Mouse (Mus musculus): Measurements from ENCODE around the gene Rmdn3. TPM values are rescaled to one million over a fixed set of nuclear protein-coding genes. Genes with fewer than 3 reads are reported as not detected.

Rmdn3 gene
- total RNA-seq, 2 experiments from 2014 or later: 62.4 to 62.9 TPM

DNA sequence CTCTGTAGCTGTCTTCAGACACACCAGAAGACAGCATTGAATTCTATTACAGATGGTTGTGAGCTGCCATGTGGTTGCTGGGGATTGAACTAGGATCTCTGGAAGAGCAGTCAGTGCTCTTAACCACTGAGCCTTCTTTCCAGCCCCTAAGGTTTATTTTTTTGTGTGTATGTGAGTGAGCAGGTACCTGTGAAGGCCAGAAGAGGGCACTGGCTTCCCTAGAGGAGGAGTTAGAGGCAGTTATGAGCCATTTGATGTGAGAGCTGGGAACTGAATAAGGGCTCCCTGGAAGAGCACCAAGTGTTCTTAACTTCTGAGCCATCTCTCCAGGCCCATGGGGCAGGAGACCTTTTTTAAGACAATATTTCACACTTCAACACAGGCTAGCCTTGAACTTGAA lies 8.6 kb upstream of the Rmdn3 start:
- no peak for DNase-seq (ENCODE audit: extremely low spot score in 1 of 2, low spot score in 2 of 2)
- TF ChIP-seq CTCF (IDR thresholded peaks at IDR 0.05): no peak; the same call in 1 of the 2 replicates
- Histone ChIP-seq H3K4me3 (no peak overlapping the region), H3K27ac (no peak overlapping the region)
- intact Hi-C loops (cut with DNase I): no loop called here

GRCm38 (mm10) chr2:119163999-119164398 lies 7.2 kb upstream of the Rmdn3 start:
- no peak for TF ChIP-seq CTCF (IDR thresholded peaks at IDR 0.05)
- intact Hi-C loops (cut with DNase I): no loop called here

DNA sequence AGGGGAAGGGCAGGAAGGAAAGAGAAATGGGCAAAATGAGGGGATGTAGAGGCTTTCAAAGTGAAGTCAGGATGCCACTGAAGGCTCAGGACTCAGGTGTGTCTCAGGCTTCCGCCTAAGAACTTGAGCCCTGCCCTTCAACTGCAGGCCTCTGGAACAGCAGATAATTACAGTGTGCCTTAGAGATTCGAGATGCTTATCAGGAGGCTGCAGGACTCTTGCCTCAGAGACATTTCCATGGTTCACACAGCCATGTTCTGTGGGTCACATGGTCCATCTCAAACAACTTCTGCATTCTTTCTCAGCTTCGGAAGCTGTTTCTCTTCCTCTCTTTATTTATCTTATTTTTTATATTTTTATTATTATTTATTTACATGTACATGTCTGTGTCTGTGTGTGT lies 6.3 kb upstream of the Rmdn3 start:
- H3K27ac ChIP-seq: no peak overlapping the region
- TF ChIP-seq CTCF (IDR thresholded peaks at IDR 0.05): no peak
- no peak for DNase-seq (ENCODE audit: extremely low spot score in 1 of 2, low spot score in 2 of 2)
- intact Hi-C loops (cut with DNase I): no loop called here
- H3K4me3 ChIP-seq: no peak overlapping the region

More at GRCm38 (mm10) chr2:119163999-119164398, 7.2 kb upstream of the Rmdn3 start:
- no peak for DNase-seq (ENCODE audit: extremely low spot score in 1 of 2, low spot score in 2 of 2)
- no peak overlapping the region for H3K4me3 ChIP-seq
- no peak overlapping the region for H3K27ac ChIP-seq

DNA sequence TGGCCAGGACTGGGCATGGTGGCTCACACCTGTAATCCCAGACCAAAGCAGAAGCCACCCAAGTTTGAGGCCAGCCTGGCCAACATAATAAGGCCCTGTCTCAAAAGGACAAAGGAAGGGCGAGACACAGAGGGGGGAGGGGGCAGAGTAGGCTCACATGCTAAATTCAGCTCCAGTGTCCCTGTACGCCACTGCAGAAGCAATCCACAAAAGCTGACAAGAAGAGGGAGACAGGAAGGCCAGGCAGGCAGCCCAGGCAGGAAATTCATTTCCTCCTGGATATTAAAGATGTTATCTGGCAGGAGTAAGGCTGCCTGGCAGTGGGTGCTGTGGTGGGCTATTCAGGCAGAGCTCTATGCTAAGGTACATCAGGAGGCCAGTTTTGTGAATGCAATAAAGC lies 4.4 kb upstream of the Rmdn3 start:
- Histone ChIP-seq H3K4me3 (no peak overlapping the region), H3K27ac (no peak overlapping the region)
- intact Hi-C loops (cut with DNase I): no loop called here
- DNase-seq (ENCODE audit: extremely low spot score in 1 of 2, low spot score in 2 of 2): no peak
- TF ChIP-seq CTCF (IDR thresholded peaks at IDR 0.05): no peak

GRCm38 (mm10) chr2:119157836-119158235 lies 1.0 kb upstream of the Rmdn3 start:
- TF ChIP-seq CTCF (IDR thresholded peaks at IDR 0.05): no peak
- intact Hi-C loops (cut with DNase I): loop anchor here (2.0 kb wide), 1 partner anchor 31 kb away; no protein-coding TSS in a partner anchor
- Histone ChIP-seq H3K27ac (no peak overlapping the region), H3K4me3 (no peak overlapping the region)
- DNase-seq (ENCODE audit: extremely low spot score in 1 of 2, low spot score in 2 of 2): no peak

DNA sequence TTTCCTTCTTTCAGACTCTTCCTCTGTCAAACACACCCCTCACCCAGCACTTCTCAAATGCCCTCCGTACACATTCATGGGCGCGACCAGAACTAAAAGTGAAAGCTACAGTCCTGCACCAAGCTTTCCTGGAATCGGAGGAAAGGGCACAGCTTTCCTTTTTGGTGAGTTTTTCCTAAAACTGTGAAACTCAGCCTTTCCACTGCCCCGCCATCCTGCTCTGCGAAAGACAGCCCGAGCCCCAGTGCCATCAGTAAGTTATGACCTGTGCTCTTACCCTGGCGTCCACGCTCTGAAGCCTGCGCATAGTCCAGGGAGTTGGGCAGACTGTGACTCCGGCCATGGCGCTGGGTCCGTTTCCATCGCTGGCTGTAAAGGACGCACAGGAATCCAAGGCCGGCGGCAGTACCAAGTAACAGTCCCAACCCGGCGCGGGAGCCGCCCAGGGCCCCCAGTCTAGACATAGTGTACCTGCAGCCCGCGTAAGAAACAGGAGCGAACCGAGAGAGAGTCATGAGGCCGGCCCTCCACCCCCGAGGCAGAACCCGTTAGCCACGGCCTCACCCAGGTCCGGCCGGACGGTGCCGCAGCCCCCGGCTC lies 653 bp downstream of the Rmdn3 start:
- Histone ChIP-seq H3K27ac (peak overlapping the region; percentile 80), H3K4me3 (peak overlapping the region; percentile 93)
- intact Hi-C loops (cut with DNase I): loop anchor here (2.0 kb wide), 1 partner anchor 33 kb away; no protein-coding TSS in a partner anchor
- DNase-seq (ENCODE audit: extremely low spot score in 1 of 2, low spot score in 2 of 2): no peak
- no peak for TF ChIP-seq CTCF (IDR thresholded peaks at IDR 0.05)

DNA sequence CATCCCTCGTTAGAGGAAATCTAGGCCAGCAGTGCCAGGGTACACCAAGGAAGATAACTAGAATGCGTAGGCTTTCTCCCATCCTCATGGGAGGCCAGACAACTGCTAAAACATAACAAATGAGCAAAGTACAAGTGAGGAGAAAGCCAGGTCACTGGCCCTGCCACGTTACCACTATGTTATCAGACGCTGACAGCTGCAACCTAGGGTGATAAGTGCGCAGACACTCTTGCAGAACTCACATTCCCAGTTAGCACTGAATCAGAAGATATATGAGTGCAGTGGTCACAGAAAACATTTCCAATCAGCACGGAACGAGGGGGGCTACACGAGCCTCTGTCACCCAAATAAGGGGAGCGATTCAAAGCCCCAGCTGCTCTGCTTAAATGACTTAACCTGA lies 1.4 kb downstream of the Rmdn3 start:
- no peak for TF ChIP-seq CTCF (IDR thresholded peaks at IDR 0.05)
- intact Hi-C loops (cut with DNase I): no loop called here
- no peak for DNase-seq (ENCODE audit: extremely low spot score in 1 of 2, low spot score in 2 of 2)
- H3K4me3 ChIP-seq: no peak overlapping the region; the same call in 1 of the 2 replicates
- no peak overlapping the region for H3K27ac ChIP-seq

- TF ChIP-seq CTCF (IDR thresholded peaks at IDR 0.05): no peak
- DNase-seq (ENCODE audit: extremely low spot score in 1 of 2, low spot score in 2 of 2): no peak
- H3K27ac ChIP-seq: no peak overlapping the region
- no peak overlapping the region for H3K4me3 ChIP-seq
- intact Hi-C loops (cut with DNase I): no loop called here
Observed at GRCm38 (mm10) chr2:119154683-119155082, 2.2 kb downstream of the Rmdn3 start.

GRCm38 (mm10) chr2:119152255-119152654 lies 4.6 kb downstream of the Rmdn3 start:
- DNase-seq (ENCODE audit: extremely low spot score in 1 of 2, low spot score in 2 of 2): no peak
- intact Hi-C loops (cut with DNase I): no loop called here
- TF ChIP-seq CTCF (IDR thresholded peaks at IDR 0.05): no peak

DNA sequence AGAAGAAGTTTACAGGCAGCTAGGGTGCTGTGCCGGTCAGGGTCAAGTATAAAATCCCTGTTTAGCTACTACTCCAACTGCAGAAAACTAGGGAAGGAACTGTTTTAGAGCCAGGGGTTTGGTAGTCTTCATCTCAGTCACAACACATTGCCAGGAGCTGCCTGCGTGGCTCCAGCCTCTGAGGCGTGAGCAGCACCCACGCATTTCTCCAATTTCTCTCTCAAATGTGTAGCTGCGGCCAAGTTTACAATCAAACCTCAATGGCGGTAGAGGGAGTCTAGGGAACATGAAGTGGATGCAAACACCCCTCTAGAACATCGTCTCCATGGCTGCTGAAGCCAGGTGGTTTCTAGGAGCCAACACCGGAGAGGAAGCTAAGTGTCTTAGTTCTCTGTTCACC lies 9.1 kb downstream of the Rmdn3 start:
- H3K4me3 ChIP-seq: no peak overlapping the region
- DNase-seq (ENCODE audit: extremely low spot score in 1 of 2, low spot score in 2 of 2): no peak
- peak overlapping the region; percentile 24; the same call in 1 of the 2 replicates for H3K27ac ChIP-seq
- no peak for TF ChIP-seq CTCF (IDR thresholded peaks at IDR 0.05)
- intact Hi-C loops (cut with DNase I): no loop called here

More at GRCm38 (mm10) chr2:119152255-119152654, 4.6 kb downstream of the Rmdn3 start:
- Histone ChIP-seq H3K4me3 (no peak overlapping the region), H3K27ac (no peak overlapping the region)

DNA sequence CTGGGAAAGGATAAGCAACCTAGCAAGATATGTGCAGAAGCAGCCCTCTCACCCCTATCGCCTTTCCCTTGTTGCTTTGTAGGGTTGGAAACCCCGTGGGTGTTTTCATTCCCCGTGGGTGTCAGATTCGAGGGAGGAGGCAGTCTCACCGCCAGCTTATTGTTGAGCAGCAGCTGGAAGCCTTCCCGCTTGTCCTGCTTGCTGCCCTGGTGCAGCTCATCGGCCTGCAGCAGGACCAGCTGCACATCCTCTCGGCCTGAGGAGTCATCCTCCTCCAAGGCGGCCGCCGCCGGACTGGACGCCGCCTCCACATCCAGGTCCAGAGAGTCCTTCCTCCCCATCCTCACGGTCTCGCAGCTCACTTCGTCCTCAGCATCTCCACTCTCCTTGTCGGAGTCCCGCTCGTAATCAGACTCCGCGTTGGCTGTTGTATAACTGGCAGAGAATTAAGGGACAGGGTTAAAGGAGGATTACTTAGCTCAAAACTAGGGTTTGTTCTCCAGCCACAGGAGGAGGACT lies 9.6 kb downstream of the Rmdn3 start:
- no peak for TF ChIP-seq CTCF (IDR thresholded peaks at IDR 0.05)
- intact Hi-C loops (cut with DNase I): no loop called here
- no peak for DNase-seq (ENCODE audit: extremely low spot score in 1 of 2, low spot score in 2 of 2)
- no peak overlapping the region for H3K4me3 ChIP-seq
- H3K27ac ChIP-seq: peak overlapping the region; percentile 24; the same call in 1 of the 2 replicates

GRCm38 (mm10) chr2:119146435-119146834 lies 10.4 kb downstream of the Rmdn3 start:
- DNase-seq (ENCODE audit: extremely low spot score in 1 of 2, low spot score in 2 of 2): no peak
- Histone ChIP-seq H3K27ac (no peak overlapping the region), H3K4me3 (no peak overlapping the region)
- intact Hi-C loops (cut with DNase I): no loop called here
- no peak for TF ChIP-seq CTCF (IDR thresholded peaks at IDR 0.05)

- Histone ChIP-seq H3K27ac (no peak overlapping the region), H3K4me3 (no peak overlapping the region)
- intact Hi-C loops (cut with DNase I): no loop called here
- TF ChIP-seq CTCF (IDR thresholded peaks at IDR 0.05): no peak; the same call in 1 of the 2 replicates
- no peak for DNase-seq (ENCODE audit: extremely low spot score in 1 of 2, low spot score in 2 of 2)
Observed at GRCm38 (mm10) chr2:119145199-119145598, 11.6 kb downstream of the Rmdn3 start.
